Mouse (Mus musculus) CH12F3 (cell line): Measurements from ENCODE around the gene Ltb.

Experiments
- in situ Hi-C: fragments of 300-500 bp; cut with MboI; formaldehyde crosslinking; loops from 2 replicates; pipeline ENCODE4 v1.14.3; 2020; ENCODE audit warnings: low sequenced_read_pairs

The Ltb gene

DNA sequence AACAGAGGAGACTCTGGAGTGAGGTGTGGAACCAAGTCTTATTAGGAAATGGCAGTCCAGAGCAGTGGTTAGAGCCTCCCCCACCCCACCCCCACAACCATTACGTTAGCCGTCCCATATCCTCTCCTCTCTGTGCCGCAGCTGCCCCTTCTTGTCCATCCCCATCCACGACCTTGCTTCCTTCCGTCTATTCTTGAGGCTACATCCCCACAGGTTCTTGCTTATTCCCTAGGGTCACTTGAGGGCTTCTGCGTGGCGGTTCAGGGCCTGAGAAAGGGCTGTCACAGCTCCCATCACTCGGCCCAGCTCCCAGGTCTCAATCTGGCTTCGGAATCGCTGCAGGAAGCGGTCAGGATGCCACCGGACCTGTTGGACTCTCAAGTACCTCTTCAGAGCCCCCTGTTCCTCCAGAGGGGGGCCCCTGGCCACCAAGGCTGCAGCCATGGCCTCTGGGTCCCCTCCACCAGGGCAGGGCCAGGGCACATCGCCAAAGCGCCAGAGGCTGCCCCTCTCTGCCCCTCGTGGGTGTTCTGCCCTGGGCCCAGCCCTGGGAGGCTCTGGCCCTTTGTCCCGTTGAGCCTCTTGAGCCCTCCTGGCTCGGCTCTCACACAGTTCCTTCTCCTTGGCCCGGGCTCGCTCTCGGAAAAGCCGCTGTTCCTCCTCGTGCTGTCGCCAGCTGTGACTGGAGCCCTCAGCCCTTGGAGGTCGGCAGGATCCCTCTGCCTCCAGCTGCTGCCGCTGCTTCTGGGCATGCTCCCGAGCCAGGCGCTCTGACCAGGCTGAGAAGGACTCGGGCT, 26.1 kb downstream of the Ltb start, which contains the start of gene Gm16181:
Gm16181 (plus strand) TSS at position 679 of the 797 bp plus-strand sequence.
- in situ Hi-C loops: no loop called here

GRCm38 (mm10) chr17:35222299-35222698, 28.1 kb downstream of the Ltb start:
- in situ Hi-C loops: no loop called here

GRCm38 (mm10) chr17:35224641-35225040, 30.4 kb downstream of the Ltb start:
- in situ Hi-C loops: no loop called here

DNA sequence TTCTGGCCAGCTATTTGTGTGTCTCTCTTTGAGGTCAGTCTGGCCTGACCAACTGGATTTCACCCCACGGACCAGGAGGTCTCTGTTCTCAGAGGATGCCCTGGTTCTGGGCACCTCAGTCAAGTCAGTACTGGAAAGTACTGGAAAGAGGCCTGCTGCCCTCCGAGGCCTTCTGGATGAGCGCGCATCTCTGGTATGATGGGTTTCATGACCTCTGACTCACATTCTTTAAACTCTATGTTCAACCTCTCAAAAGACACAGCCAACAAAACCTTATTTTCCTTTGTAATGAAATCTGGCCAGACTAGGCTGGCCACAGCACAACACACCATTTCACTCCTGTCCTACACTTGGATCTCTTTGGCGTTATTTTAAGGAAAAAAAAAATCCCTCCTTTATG, 31.2 kb downstream of the Ltb start:
- in situ Hi-C loops: no loop called here

- in situ Hi-C loops: no loop called here
Measured at GRCm38 (mm10) chr17:35226561-35227046, 32.4 kb downstream of the Ltb start.

DNA sequence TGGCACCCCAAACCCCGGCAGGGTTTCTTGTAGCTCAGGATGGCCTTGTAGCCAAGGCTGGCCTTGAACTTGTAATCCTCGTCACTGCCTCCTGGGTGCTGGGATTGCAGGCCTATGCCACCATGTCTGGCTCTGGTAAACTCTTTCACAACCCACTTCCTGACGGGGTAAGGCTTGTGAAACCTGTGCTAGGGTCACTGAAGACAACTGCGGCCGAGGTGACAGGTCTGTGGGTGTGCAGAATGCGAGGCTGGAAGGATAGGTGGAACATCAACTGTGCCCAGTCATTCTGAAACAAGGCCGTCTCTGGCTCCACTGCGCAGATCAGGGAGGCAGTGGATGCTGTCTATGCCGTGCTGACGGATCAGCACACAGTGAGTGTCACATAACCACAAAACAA, 36.8 kb downstream of the Ltb start:
- in situ Hi-C loops: loop anchor here (5.0 kb wide), 1 partner anchor 64 kb away; no protein-coding TSS in a partner anchor

DNA sequence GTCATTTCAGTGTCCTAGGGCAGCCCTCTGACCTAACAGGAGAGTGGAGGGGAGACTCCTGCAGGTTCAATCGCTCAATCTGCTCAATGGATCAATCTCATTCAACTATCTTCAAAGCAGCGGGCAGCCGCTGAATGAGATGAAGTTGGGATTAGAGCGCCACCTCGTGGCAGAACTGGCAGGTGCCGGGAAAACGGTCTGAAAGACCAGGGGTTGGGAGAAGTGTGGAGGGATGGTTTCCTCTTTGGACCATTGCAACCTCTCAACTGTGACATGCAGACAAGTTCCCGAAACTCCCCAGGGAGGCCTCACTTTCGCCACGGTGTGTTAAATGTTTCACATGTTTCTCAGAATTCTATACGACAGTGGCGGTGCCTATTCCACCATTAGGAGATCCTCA, 37.8 kb downstream of the Ltb start:
- in situ Hi-C loops: loop anchor here (5.0 kb wide), 1 partner anchor 65 kb away; no protein-coding TSS in a partner anchor

GRCm38 (mm10) chr17:35232659-35233058, 38.4 kb downstream of the Ltb start:
- in situ Hi-C loops: loop anchor here (5.0 kb wide), 1 partner anchor 65 kb away; no protein-coding TSS in a partner anchor

DNA sequence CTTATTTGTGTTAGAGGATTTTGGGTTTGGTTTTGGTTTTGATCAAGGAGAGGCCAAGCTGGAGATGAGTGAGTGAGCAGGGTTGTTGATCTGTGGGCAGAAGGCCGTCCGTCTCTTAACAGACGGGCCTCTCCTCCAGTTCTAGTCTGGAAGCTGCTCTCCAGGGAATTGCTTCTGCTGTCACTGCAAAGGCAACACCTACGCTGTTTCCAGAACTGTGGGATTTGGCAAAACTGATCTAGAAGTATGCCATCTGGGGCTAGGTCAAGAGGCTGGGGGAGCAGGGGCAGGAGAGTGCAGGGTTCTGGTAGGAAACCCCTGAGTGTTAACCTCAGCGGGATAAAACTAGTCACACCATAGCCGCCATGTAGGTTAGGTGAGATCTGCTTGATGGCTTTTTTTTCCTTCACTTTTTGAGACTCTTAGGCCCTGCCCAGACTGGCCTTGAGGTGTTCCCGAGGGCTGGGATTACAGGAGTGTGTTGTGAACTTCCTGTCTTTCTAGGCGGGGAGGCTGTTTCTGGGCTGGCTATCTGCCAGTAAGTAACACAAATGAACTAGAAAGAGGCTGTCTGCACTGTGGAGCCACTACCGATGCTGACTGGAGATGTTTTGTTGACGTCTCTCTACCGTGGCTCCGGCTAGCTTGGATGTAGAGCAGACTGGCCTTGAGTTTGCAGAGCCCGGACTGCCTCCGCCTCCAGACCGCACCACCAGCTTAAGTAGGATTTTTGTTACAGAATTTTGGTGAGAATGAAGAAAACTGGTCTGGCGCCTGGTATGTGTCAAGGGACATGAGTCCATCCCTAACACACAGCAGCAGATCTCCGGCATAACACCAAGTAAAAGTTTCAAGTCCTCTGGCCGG, 39.1 kb downstream of the Ltb start, which contains the start of gene Atp6v1g2:
Atp6v1g2 (plus strand) TSS at position 547 of the 867 bp plus-strand sequence.
- in situ Hi-C loops: loop anchor here (5.0 kb wide), 1 partner anchor 66 kb away; no protein-coding TSS in a partner anchor

- in situ Hi-C loops: loop anchor here (5.0 kb wide), 1 partner anchor 67 kb away; no protein-coding TSS in a partner anchor
Measured at GRCm38 (mm10) chr17:35234090-35234489, 39.9 kb downstream of the Ltb start.

DNA sequence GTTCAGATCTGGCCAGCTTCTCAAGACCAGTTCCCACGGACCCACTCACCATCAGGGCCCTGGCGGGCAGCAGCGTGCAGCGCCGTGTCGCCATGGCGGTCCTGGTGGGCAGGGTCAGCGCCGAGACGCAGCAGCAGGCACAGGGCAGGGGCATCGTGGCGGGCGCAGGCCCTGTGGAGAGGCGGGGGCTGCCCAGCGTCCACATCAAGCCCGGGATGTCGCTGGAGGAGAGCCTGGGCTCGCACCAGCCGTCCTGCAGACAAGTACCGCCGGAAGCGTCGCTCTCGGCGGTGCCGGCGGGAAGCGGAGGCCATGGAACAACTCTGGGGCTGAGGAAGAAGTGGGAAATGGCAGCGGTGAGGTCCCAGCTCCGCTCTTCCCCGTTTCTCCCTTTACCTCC, 40.7 kb downstream of the Ltb start:
- in situ Hi-C loops: loop anchor here (5.0 kb wide), 1 partner anchor 68 kb away; no protein-coding TSS in a partner anchor

DNA sequence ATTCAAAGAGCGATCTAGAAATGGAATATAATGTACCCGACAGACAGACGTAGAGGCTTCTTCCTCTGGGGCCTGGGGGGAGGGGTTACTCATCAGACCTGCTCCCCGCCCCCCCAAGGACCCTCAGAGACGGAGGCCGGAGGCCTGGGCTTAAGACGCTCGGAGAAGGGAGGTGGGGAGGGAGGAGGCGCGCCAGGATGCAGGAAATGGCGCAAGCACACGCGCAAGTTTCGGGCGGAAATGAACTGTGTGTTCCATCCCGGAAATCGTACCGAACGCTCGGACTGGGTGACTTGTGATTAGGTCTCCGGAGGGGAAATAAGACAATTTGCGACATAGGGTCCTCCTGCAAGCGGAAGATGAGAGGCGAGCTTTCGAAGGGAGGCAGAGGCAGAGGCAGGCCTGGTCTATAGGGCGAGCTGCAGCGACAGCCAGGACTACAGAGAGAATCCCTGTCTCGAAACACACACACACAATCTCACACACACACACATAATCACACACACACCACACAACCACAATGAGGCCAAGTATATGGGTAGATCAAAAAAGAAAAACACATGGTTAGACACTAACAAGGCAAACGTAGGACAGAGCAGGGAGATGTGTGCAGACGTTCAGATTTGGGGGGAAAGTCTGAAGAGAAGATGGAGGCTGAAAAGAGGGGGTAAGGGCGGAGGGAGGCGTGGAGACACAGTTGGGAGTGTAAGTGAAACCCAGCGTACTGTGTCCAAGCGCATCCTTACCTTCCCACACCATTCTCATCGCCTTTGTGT, 41.6 kb downstream of the Ltb start, which contains the start of gene Nfkbil1:
Nfkbil1 (minus strand) TSS at position 179 of the 776 bp plus-strand sequence.
- in situ Hi-C loops: no loop called here

- in situ Hi-C loops: no loop called here
Measured at GRCm38 (mm10) chr17:35236390-35236746, 42.1 kb downstream of the Ltb start.

DNA sequence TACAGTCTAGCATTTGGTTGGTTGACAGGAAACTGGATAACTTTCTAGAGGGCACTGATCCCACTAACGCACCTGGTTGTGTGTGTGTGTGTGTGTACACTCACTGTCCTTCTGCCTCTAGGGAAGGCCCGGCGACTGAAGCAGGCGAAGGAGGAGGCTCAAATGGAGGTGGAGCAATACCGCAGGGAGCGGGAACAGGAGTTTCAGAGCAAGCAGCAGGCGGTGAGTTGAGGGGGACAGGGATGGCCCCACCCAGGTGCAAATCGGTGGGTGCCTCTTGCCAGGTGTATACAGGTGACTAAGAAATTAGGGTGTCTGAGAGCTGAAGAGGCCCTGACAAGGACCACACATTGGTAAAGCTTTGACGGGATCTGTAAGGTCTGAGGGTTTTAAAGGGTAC, 42.8 kb downstream of the Ltb start:
- in situ Hi-C loops: no loop called here

DNA sequence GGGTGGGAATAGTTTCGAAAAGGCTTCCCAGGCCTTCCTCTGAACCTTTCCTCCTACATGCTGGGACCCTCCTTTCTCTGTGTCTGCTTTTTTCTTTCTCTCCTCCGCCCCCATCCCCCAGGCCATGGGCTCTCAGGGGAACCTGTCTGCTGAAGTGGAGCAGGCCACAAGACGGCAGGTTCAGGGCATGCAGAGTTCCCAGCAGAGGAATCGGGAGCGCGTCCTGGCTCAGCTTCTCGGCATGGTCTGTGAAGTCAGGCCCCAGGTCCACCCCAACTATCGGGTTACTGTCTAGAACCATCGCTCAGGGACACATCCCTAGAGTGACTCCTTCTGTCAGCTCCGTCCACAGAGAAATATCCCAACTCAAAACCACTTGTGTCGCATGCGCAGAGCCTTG, 43.3 kb downstream of the Ltb start:
- in situ Hi-C loops: no loop called here

- in situ Hi-C loops: no loop called here
Measured at GRCm38 (mm10) chr17:35239700-35240099, 45.5 kb downstream of the Ltb start.

DNA sequence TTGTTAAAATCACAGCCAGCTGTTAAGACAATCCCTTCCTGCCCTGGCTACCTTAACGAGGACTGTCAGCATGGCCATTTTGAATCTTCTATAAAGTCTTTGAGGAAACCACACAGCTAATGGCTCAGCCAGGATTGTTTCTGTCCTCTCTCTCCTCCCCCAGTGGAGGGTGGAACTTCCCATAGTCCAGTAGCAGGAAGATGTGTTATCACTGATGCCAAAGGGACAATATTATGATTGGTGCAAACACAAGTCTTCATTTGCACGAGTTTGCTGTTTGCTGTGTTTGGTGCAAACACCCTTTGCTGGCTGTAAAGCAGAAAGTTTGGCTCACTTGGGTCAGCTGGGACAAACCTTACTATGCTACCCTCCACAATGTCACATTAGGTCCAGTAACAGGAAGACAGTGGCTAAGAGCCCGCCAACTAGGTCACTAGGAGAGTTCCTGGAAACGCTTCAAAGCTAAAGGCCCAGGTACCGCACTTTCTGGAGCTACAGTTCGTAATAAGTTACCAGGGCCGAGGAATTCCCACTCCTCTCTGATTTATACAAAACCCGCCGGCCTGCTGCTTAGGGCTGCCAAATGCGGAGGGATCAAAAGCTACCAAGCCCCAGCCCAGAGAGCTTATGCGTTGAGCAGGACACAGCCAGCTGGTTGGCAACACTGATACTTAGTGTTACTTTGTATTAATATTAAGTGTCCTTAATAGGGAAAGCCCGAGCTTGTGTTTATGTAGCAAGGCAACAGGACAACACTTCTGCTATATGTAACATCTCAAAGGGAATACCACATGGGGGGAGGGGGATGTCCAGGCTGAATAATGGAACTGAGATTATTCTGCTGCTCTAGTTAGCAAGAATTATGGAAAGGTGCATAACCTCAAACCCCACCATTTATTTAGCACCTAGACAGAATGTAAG, 46.4 kb downstream of the Ltb start:
- in situ Hi-C loops: no loop called here

DNA sequence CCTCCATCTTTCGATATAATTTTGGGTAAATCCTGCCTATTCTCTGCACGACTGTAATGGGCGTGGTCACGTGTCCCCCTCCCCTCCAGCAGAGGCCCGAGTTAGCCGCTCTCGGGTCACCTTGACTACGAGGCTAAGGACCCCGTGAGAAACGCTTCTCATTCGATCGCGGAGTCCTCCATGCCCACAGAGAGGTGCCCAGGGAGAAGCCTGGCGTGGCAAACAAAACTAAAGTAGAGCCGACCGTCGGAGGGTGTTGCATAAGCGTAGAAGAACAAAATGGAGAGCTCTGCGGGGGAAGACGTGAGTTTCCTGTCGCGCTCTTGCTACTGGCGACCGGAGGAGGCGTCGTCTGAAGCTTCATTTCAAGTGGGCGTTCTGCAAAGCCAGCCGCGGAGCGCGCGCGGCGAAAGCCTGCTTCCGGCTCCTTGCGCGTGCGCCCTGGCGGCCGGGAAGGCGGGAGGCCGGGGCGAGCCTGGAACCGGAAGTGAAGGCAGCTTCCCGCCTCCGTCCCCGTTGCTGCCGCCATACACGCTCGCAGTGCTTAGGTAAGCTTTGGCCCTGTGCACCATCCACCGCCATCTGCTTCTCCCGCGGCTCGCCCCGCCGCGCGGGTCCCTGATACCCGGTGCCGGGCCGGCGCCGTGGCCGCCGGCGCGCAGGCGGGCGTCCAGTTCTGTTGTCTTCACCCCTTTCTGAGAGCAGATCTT, 47.2 kb downstream of the Ltb start, which contains the start of gene Ddx39b:
Ddx39b (plus strand) TSS at position 442 of the 710 bp plus-strand sequence.
- in situ Hi-C loops: no loop called here
